Mouse (Mus musculus) limb, embryonic 12.5 days (tissue): ENCODE measurements around the gene Gm12169. TPM values are rescaled to one million over a fixed set of nuclear protein-coding genes. Genes with fewer than 3 reads are reported as not detected.

Experiments used
- polyA plus RNA-seq: library from polyadenylated mRNA; unstranded; fragments of >200 nt; fragmentation: Nextera tagmentation; extraction: Ambion mirVana; gene quantifications from 2 replicates; pipeline ENCODE4 v1.2.1, GENCODE M21; 2016

Gene Gm12169
- polyA plus RNA-seq, 1 experiment from 2014 or later = not detected

Other genes starting within 250 kb of the Gm12169 start
- gene Cyfip2, start 211.4 kb upstream of the Gm12169 start, polyA plus RNA-seq = 18.3 and 19.9 TPM in 2 replicates
- not detected in 2 replicates for gene Itk, start 134.7 kb upstream of the Gm12169 start, polyA plus RNA-seq
- not detected in 2 replicates for gene Fam71b, start 127.7 kb upstream of the Gm12169 start, polyA plus RNA-seq
- gene Med7, start 87.3 kb upstream of the Gm12169 start, polyA plus RNA-seq = 99.3 and 100 TPM in 2 replicates
- gene Havcr2, start 69.3 kb upstream of the Gm12169 start, polyA plus RNA-seq = 0.35 TPM in 1 of 2 replicates, not detected in the other
- gene BC053393, start 47.3 kb downstream of the Gm12169 start, polyA plus RNA-seq = 0.16 TPM in 1 of 2 replicates, not detected in the other
- 0.18 TPM in 1 of 2 replicates, not detected in the other for gene Dppa1, start 105.0 kb downstream of the Gm12169 start, polyA plus RNA-seq
- gene Timd2, start 182.8 kb downstream of the Gm12169 start, polyA plus RNA-seq = not detected in 2 replicates
- gene Havcr1, start 210.9 kb downstream of the Gm12169 start, polyA plus RNA-seq = not detected in 2 replicates